Mouse (Mus musculus) cerebellum, adult 2 months (tissue): ENCODE measurements at regions not wholly inside any gene's neighbourhood (a gene's known extent, or its start where the extent isn't known, plus 50 kb on each side); places are given as distances from the start of the nearest gene placed in this dataset.

ENCODE experiments used
- CTCF ChIP-seq: fragments of 200-500 bp; IDR thresholded peaks from 2 replicates; pipeline ENCODE4 v1.5.1; 2011; ENCODE audit warnings: low read depth, mild to moderate bottlenecking, control low read depth, low read length, moderate library complexity, borderline replicate concordance; ENCODE audit not compliant: insufficient read depth
- POLR2A ChIP-seq: fragments of 200-500 bp; IDR thresholded peaks from 2 replicates; pipeline ENCODE4 v1.6.1; 2011; ENCODE audit warnings: low read length, control low read depth, borderline replicate concordance; ENCODE audit not compliant: insufficient read depth

GRCm38 (mm10) chr8:10905761-10906160 is 102.5 kb downstream of the Irs2 start:
- no peak for TF ChIP-seq CTCF
- TF ChIP-seq POLR2A: no peak
